Mouse (Mus musculus): ENCODE data around the gene Col4a1. TPM values are rescaled to one million over a fixed set of nuclear protein-coding genes. Genes with fewer than 3 reads are reported as not detected.

Col4a1 gene
- polyA plus RNA-seq, 1 experiment from 2014 or later: 136 TPM

GRCm38 (mm10) chr8:11351355-11351754, 38.7 kb upstream of the Col4a1 start:
- H3K9ac ChIP-seq (ENCODE audit: low read depth, low read length): no peak overlapping the region
- H3K27ac ChIP-seq (ENCODE audit: low read length): no peak overlapping the region
- H3K4me1 ChIP-seq (ENCODE audit: control insufficient read depth, insufficient read depth, low read length): 0 out of 2 replicates have a peak, but pooled peaks cover 2% of the 10 kb centered on the region
- no peaks in the 10 kb centered on the region for H3K36me3 ChIP-seq (ENCODE audit: control insufficient read depth, insufficient read depth, low read length)
- H3K9me3 ChIP-seq (ENCODE audit: control insufficient read depth, low read length): no peaks in the 10 kb centered on the region
- no peak for ATAC-seq
- no peak overlapping the region for H3K4me3 ChIP-seq (ENCODE audit: low read length)
- H3K4me2 ChIP-seq (ENCODE audit: low read depth, low read length): no peak overlapping the region
- H3K27me3 ChIP-seq (replicated peaks; ENCODE audit: control insufficient read depth, insufficient read depth, low read length): no peaks in the 10 kb centered on the region
- 83% methylated on average over 6 of the region's 6 CpGs for WGBS

GRCm38 (mm10) chr8:11348622-11349021, 36.0 kb upstream of the Col4a1 start:
- ATAC-seq: no peak
- Histone ChIP-seq H3K9ac (ENCODE audit: low read depth, low read length) (no peak overlapping the region), H3K4me2 (ENCODE audit: low read depth, low read length) (no peak overlapping the region), H3K4me1 (ENCODE audit: control insufficient read depth, insufficient read depth, low read length) (0 out of 2 replicates have a peak, but pooled peaks cover 4% of the 10 kb centered on the region), H3K27ac (ENCODE audit: low read length) (no peak overlapping the region), H3K27me3 (replicated peaks; ENCODE audit: control insufficient read depth, insufficient read depth, low read length) (no peaks in the 10 kb centered on the region), H3K9me3 (ENCODE audit: control insufficient read depth, low read length) (no peaks in the 10 kb centered on the region), H3K36me3 (ENCODE audit: control insufficient read depth, insufficient read depth, low read length) (no peaks in the 10 kb centered on the region), H3K4me3 (ENCODE audit: low read length) (no peak overlapping the region)
- 74% methylated on average over 11 of the region's 11 CpGs for WGBS

- Histone ChIP-seq H3K4me3 (ENCODE audit: low read length) (no peak overlapping the region), H3K36me3 (ENCODE audit: control insufficient read depth, insufficient read depth, low read length) (no peaks in the 10 kb centered on the region), H3K9ac (ENCODE audit: low read depth, low read length) (no peak overlapping the region), H3K9me3 (ENCODE audit: control insufficient read depth, low read length) (no peaks in the 10 kb centered on the region), H3K4me1 (ENCODE audit: control insufficient read depth, insufficient read depth, low read length) (0 out of 2 replicates have a peak, but pooled peaks cover 4% of the 10 kb centered on the region), H3K27me3 (replicated peaks; ENCODE audit: control insufficient read depth, insufficient read depth, low read length) (no peaks in the 10 kb centered on the region), H3K4me2 (ENCODE audit: low read depth, low read length) (no peak overlapping the region), H3K27ac (ENCODE audit: low read length) (no peak overlapping the region)
- 76% methylated on average over 9 of the region's 9 CpGs for WGBS
- no peak for ATAC-seq
These were observed 35.1 kb upstream of the Col4a1 start for GRCm38 (mm10) chr8:11347699-11348098.

- Histone ChIP-seq H3K4me1 (ENCODE audit: control insufficient read depth, insufficient read depth, low read length) (0 out of 2 replicates have a peak, but pooled peaks cover 4% of the 10 kb centered on the region), H3K4me2 (ENCODE audit: low read depth, low read length) (no peak overlapping the region), H3K27ac (ENCODE audit: low read length) (no peak overlapping the region), H3K4me3 (ENCODE audit: low read length) (no peak overlapping the region), H3K27me3 (replicated peaks; ENCODE audit: control insufficient read depth, insufficient read depth, low read length) (no peaks in the 10 kb centered on the region), H3K9ac (ENCODE audit: low read depth, low read length) (no peak overlapping the region), H3K9me3 (ENCODE audit: control insufficient read depth, low read length) (no peaks in the 10 kb centered on the region), H3K36me3 (ENCODE audit: control insufficient read depth, insufficient read depth, low read length) (no peaks in the 10 kb centered on the region)
- ATAC-seq: peak; percentile 36; the same call in 1 of the 2 replicates
- WGBS: 66% methylated on average over 10 of the region's 10 CpGs
These were observed 33.6 kb upstream of the Col4a1 start for GRCm38 (mm10) chr8:11346225-11346624.

- Histone ChIP-seq H3K9me3 (ENCODE audit: control insufficient read depth, low read length) (no peaks in the 10 kb centered on the region), H3K27ac (ENCODE audit: low read length) (no peak overlapping the region), H3K9ac (ENCODE audit: low read depth, low read length) (no peak overlapping the region), H3K4me1 (ENCODE audit: control insufficient read depth, insufficient read depth, low read length) (0 out of 2 replicates have a peak, but pooled peaks cover 4% of the 10 kb centered on the region), H3K36me3 (ENCODE audit: control insufficient read depth, insufficient read depth, low read length) (no peaks in the 10 kb centered on the region), H3K4me2 (ENCODE audit: low read depth, low read length) (no peak overlapping the region), H3K4me3 (ENCODE audit: low read length) (no peak overlapping the region), H3K27me3 (replicated peaks; ENCODE audit: control insufficient read depth, insufficient read depth, low read length) (no peaks in the 10 kb centered on the region)
- ATAC-seq: no peak
- WGBS: 81% methylated on average over 9 of the region's 9 CpGs
These were observed 31.8 kb upstream of the Col4a1 start for GRCm38 (mm10) chr8:11344459-11344858.

GRCm38 (mm10) chr8:11341111-11341566, 28.5 kb upstream of the Col4a1 start:
- H3K27me3 ChIP-seq (replicated peaks; ENCODE audit: control insufficient read depth, insufficient read depth, low read length): no peaks in the 10 kb centered on the region
- 0 out of 2 replicates have a peak, but pooled peaks cover 3% of the 10 kb centered on the region for H3K4me1 ChIP-seq (ENCODE audit: control insufficient read depth, insufficient read depth, low read length)
- H3K4me3 ChIP-seq (ENCODE audit: low read length): no peak overlapping the region
- no peak overlapping the region for H3K9ac ChIP-seq (ENCODE audit: low read depth, low read length)
- ATAC-seq: no peak
- no peaks in the 10 kb centered on the region for H3K36me3 ChIP-seq (ENCODE audit: control insufficient read depth, insufficient read depth, low read length)
- no peaks in the 10 kb centered on the region for H3K9me3 ChIP-seq (ENCODE audit: control insufficient read depth, low read length)
- H3K4me2 ChIP-seq (ENCODE audit: low read depth, low read length): no peak overlapping the region
- no peak overlapping the region for H3K27ac ChIP-seq (ENCODE audit: low read length)
- WGBS: 64% methylated on average over 3 of the region's 3 CpGs

- Histone ChIP-seq H3K9ac (ENCODE audit: low read depth, low read length) (no peak overlapping the region), H3K27ac (ENCODE audit: low read length) (no peak overlapping the region)
- peak; percentile 36; the same call in 1 of the 2 replicates for ATAC-seq
These were observed 27.9 kb upstream of the Col4a1 start for GRCm38 (mm10) chr8:11340310-11341110.

GRCm38 (mm10) chr8:11338507-11338906, 25.9 kb upstream of the Col4a1 start:
- Histone ChIP-seq H3K4me3 (ENCODE audit: low read length) (no peak overlapping the region), H3K27me3 (replicated peaks; ENCODE audit: control insufficient read depth, insufficient read depth, low read length) (no peaks in the 10 kb centered on the region), H3K9ac (ENCODE audit: low read depth, low read length) (no peak overlapping the region), H3K36me3 (ENCODE audit: control insufficient read depth, insufficient read depth, low read length) (no peaks in the 10 kb centered on the region), H3K9me3 (ENCODE audit: control insufficient read depth, low read length) (no peaks in the 10 kb centered on the region), H3K27ac (ENCODE audit: low read length) (no peak overlapping the region), H3K4me1 (ENCODE audit: control insufficient read depth, insufficient read depth, low read length) (peaks cover 10% of the 10 kb centered on the region; the same call in 1 of the 2 replicates), H3K4me2 (ENCODE audit: low read depth, low read length) (no peak overlapping the region)
- 84% methylated on average over 9 of the region's 9 CpGs for WGBS
- ATAC-seq: no peak

More at GRCm38 (mm10) chr8:11340310-11341110, 27.9 kb upstream of the Col4a1 start:
- H3K4me2 ChIP-seq (ENCODE audit: low read depth, low read length): no peak overlapping the region
- H3K27me3 ChIP-seq (replicated peaks; ENCODE audit: control insufficient read depth, insufficient read depth, low read length): no peaks in the 10 kb centered on the region
- H3K4me3 ChIP-seq (ENCODE audit: low read length): no peak overlapping the region
- peaks cover 3% of the 10 kb centered on the region; the same call in 1 of the 2 replicates for H3K4me1 ChIP-seq (ENCODE audit: control insufficient read depth, insufficient read depth, low read length)
- no peaks in the 10 kb centered on the region for H3K9me3 ChIP-seq (ENCODE audit: control insufficient read depth, low read length)
- H3K36me3 ChIP-seq (ENCODE audit: control insufficient read depth, insufficient read depth, low read length): no peaks in the 10 kb centered on the region
- WGBS: 66% methylated on average over 12 of the region's 12 CpGs

GRCm38 (mm10) chr8:11337642-11338041, 25.0 kb upstream of the Col4a1 start:
- Histone ChIP-seq H3K4me1 (ENCODE audit: control insufficient read depth, insufficient read depth, low read length) (peaks cover 10% of the 10 kb centered on the region; the same call in 1 of the 2 replicates), H3K9ac (ENCODE audit: low read depth, low read length) (no peak overlapping the region), H3K9me3 (ENCODE audit: control insufficient read depth, low read length) (no peaks in the 10 kb centered on the region), H3K4me2 (ENCODE audit: low read depth, low read length) (no peak overlapping the region), H3K4me3 (ENCODE audit: low read length) (no peak overlapping the region), H3K27ac (ENCODE audit: low read length) (no peak overlapping the region), H3K27me3 (replicated peaks; ENCODE audit: control insufficient read depth, insufficient read depth, low read length) (no peaks in the 10 kb centered on the region), H3K36me3 (ENCODE audit: control insufficient read depth, insufficient read depth, low read length) (no peaks in the 10 kb centered on the region)
- no peak for ATAC-seq
- 86% methylated on average over 10 of the region's 10 CpGs for WGBS
